Mouse (Mus musculus) telencephalon, adult 2 months (tissue): ENCODE results near the gene Fkbp4.

Experiments
- DNase-seq: peaks from one replicate; pipeline ENCODE4 v3.0.0-alpha.2; 2011; ENCODE audit warnings: low read depth, low spot score

The Fkbp4 gene

GRCm38 (mm10) chr6:128437288-128437687, 1.2 kb downstream of the Fkbp4 start:
- no peak for DNase-seq

- DNase-seq: no peak
These were observed 2.0 kb downstream of the Fkbp4 start for GRCm38 (mm10) chr6:128436356-128437005.

GRCm38 (mm10) chr6:128435474-128435873, 3.0 kb downstream of the Fkbp4 start:
- no peak for DNase-seq

GRCm38 (mm10) chr6:128433566-128433965, 4.9 kb downstream of the Fkbp4 start:
- DNase-seq: no peak

- no peak for DNase-seq
These were observed 6.0 kb downstream of the Fkbp4 start for GRCm38 (mm10) chr6:128432356-128432915.

GRCm38 (mm10) chr6:128429826-128430225, 8.7 kb downstream of the Fkbp4 start:
- no peak for DNase-seq

- no peak for DNase-seq
These were observed 9.2 kb downstream of the Fkbp4 start for GRCm38 (mm10) chr6:128429300-128429699.

GRCm38 (mm10) chr6:128427571-128427970, 10.9 kb downstream of the Fkbp4 start:
- DNase-seq: no peak

GRCm38 (mm10) chr6:128425046-128425445, 13.4 kb downstream of the Fkbp4 start:
- DNase-seq: no peak

GRCm38 (mm10) chr6:128424269-128425019, 14.0 kb downstream of the Fkbp4 start, which contains the start of gene Itfg2:
Itfg2 (minus strand) TSS chr6:128424931.
- DNase-seq: peak; percentile 94

GRCm38 (mm10) chr6:128423496-128424268, 14.8 kb downstream of the Fkbp4 start:
- DNase-seq: no peak

- DNase-seq: no peak
These were observed 17.0 kb downstream of the Fkbp4 start for GRCm38 (mm10) chr6:128421480-128421879.

GRCm38 (mm10) chr6:128421036-128421435, 17.4 kb downstream of the Fkbp4 start:
- peak; percentile 60 for DNase-seq

- DNase-seq: no peak
These were observed 20.4 kb downstream of the Fkbp4 start for GRCm38 (mm10) chr6:128418076-128418475.

- DNase-seq: no peak
These were observed 22.3 kb downstream of the Fkbp4 start for GRCm38 (mm10) chr6:128416169-128416568.

- DNase-seq: no peak
These were observed 27.4 kb downstream of the Fkbp4 start for GRCm38 (mm10) chr6:128411115-128411514.

- no peak for DNase-seq
These were observed 28.2 kb downstream of the Fkbp4 start for GRCm38 (mm10) chr6:128410305-128410704.

- DNase-seq: no peak
These were observed 29.8 kb downstream of the Fkbp4 start for GRCm38 (mm10) chr6:128408544-128409125.

- no peak for DNase-seq
These were observed 33.8 kb downstream of the Fkbp4 start for GRCm38 (mm10) chr6:128404708-128405107.

- no peak for DNase-seq
These were observed 38.9 kb downstream of the Fkbp4 start for GRCm38 (mm10) chr6:128399421-128400185.

GRCm38 (mm10) chr6:128398996-128399395, 39.5 kb downstream of the Fkbp4 start, which contains the start of gene Nrip2:
Nrip2 (plus strand) TSS chr6:128399296.
- no peak for DNase-seq
